Mouse (Mus musculus): ENCODE data around the gene Dnah14. TPM values are rescaled to one million over a fixed set of nuclear protein-coding genes. Genes with fewer than 3 reads are reported as not detected.
A peak's percentile ranks its signal among the peaks of the same experiment; 100 is the strongest.

The Dnah14 gene
- polyA plus RNA-seq, 1 experiment from 2014 or later, result 1.9 TPM

GRCm38 (mm10) chr1:181832720-181833119 is 256.4 kb downstream of the Dnah14 start:
- H3K27me3 ChIP-seq (ENCODE audit: low read depth, poor library complexity, severe bottlenecking), result no peaks in the 10 kb centered on the region
- peaks cover 2% of the 10 kb centered on the region; the same call in 1 of the 2 replicates for H3K4me1 ChIP-seq
- H3K9me3 ChIP-seq (replicated peaks), result no peaks in the 10 kb centered on the region
- H3K36me3 ChIP-seq, result peaks cover 99% of the 10 kb centered on the region
- no peak overlapping the region for H3K4me3 ChIP-seq
- no peak overlapping the region for H3K27ac ChIP-seq (replicated peaks)
- DNase-seq (ENCODE audit: low spot score), result no peak
- WGBS, result 97% methylated on average over 5 of the region's 5 CpGs

- 91% methylated on average over 6 of the region's 6 CpGs for WGBS
- Histone ChIP-seq H3K9me3 (replicated peaks) (no peaks in the 10 kb centered on the region), H3K27me3 (ENCODE audit: low read depth, poor library complexity, severe bottlenecking) (no peaks in the 10 kb centered on the region), H3K27ac (replicated peaks) (no peak overlapping the region), H3K4me3 (no peak overlapping the region), H3K4me1 (peaks cover 6% of the 10 kb centered on the region; the same call in 1 of the 2 replicates), H3K36me3 (peaks cover 99% of the 10 kb centered on the region)
- DNase-seq (ENCODE audit: low spot score), result no peak
Observed at GRCm38 (mm10) chr1:181833143-181833542, 256.8 kb downstream of the Dnah14 start.

GRCm38 (mm10) chr1:181838111-181838510 is 261.8 kb downstream of the Dnah14 start:
- H3K36me3 ChIP-seq, result peaks cover 55% of the 10 kb centered on the region
- H3K4me1 ChIP-seq, result peaks cover 40% of the 10 kb centered on the region
- DNase-seq (ENCODE audit: low spot score), result no peak
- 90% methylated on average over 5 of the region's 5 CpGs for WGBS
- H3K27me3 ChIP-seq (ENCODE audit: low read depth, poor library complexity, severe bottlenecking), result no peaks in the 10 kb centered on the region
- no peak overlapping the region for H3K27ac ChIP-seq (replicated peaks)
- H3K9me3 ChIP-seq (replicated peaks), result no peaks in the 10 kb centered on the region
- no peak overlapping the region for H3K4me3 ChIP-seq

- H3K27me3 ChIP-seq (ENCODE audit: low read depth, poor library complexity, severe bottlenecking), result peaks cover 12% of the 10 kb centered on the region; the same call in 1 of the 2 replicates
- H3K36me3 ChIP-seq, result peaks cover 39% of the 10 kb centered on the region
- H3K9me3 ChIP-seq (replicated peaks), result no peaks in the 10 kb centered on the region
- peaks cover 45% of the 10 kb centered on the region for H3K4me1 ChIP-seq
- DNase-seq (ENCODE audit: low spot score), result no peak
- 17% methylated on average over 6 of the region's 6 CpGs for WGBS
- peak overlapping the region; percentile 78 for H3K4me3 ChIP-seq
- H3K27ac ChIP-seq (replicated peaks), result peak overlapping the region; percentile 52; the same call in 1 of the 2 replicates
Observed at GRCm38 (mm10) chr1:181839746-181840366, 263.5 kb downstream of the Dnah14 start.

GRCm38 (mm10) chr1:181841396-181841795 is 265.0 kb downstream of the Dnah14 start:
- DNase-seq (ENCODE audit: low spot score), result no peak
- H3K27me3 ChIP-seq (ENCODE audit: low read depth, poor library complexity, severe bottlenecking), result peaks cover 12% of the 10 kb centered on the region; the same call in 1 of the 2 replicates

GRCm38 (mm10) chr1:181841864-181842672 is 265.7 kb downstream of the Dnah14 start:
- Histone ChIP-seq H3K27ac (replicated peaks) (peak overlapping the region; percentile 95), H3K4me3 (peak overlapping the region; percentile 78), H3K9me3 (replicated peaks) (no peaks in the 10 kb centered on the region), H3K27me3 (ENCODE audit: low read depth, poor library complexity, severe bottlenecking) (peaks cover 12% of the 10 kb centered on the region; the same call in 1 of the 2 replicates), H3K4me1 (peaks cover 45% of the 10 kb centered on the region), H3K36me3 (peaks cover 17% of the 10 kb centered on the region)
- peak; percentile 96 for DNase-seq (ENCODE audit: low spot score)
- WGBS, result under 1% methylated on average over 113 of the region's 113 CpGs

More at GRCm38 (mm10) chr1:181841396-181841795, 265.0 kb downstream of the Dnah14 start:
- H3K36me3 ChIP-seq, result peaks cover 24% of the 10 kb centered on the region
- H3K4me1 ChIP-seq, result peaks cover 45% of the 10 kb centered on the region
- H3K27ac ChIP-seq (replicated peaks), result peak overlapping the region; percentile 95
- peak overlapping the region; percentile 78 for H3K4me3 ChIP-seq
- under 1% methylated on average over 16 of the region's 16 CpGs for WGBS
- no peaks in the 10 kb centered on the region for H3K9me3 ChIP-seq (replicated peaks)

GRCm38 (mm10) chr1:181842781-181843180 is 266.4 kb downstream of the Dnah14 start, which contains the start of gene Lbr:
Gene Lbr (minus strand): TSS chr1:181843046.
- WGBS, result under 1% methylated on average over 14 of the region's 14 CpGs
- Histone ChIP-seq H3K27ac (replicated peaks) (peak within 1 kb of the TSS; percentile 95), H3K4me3 (peak within 1 kb of the TSS; percentile 78), H3K27me3 (ENCODE audit: low read depth, poor library complexity, severe bottlenecking) (peaks cover 12% of the 10 kb centered on the region; the same call in 1 of the 2 replicates), H3K4me1 (peaks cover 42% of the 10 kb centered on the region), H3K36me3 (peaks cover 10% of the 10 kb centered on the region), H3K9me3 (replicated peaks) (no peaks in the 10 kb centered on the region)
- no peak for DNase-seq (ENCODE audit: low spot score)

- 67% methylated on average over 15 of the region's 15 CpGs for WGBS
- H3K27ac ChIP-seq (replicated peaks), result no peak overlapping the region
- H3K27me3 ChIP-seq (ENCODE audit: low read depth, poor library complexity, severe bottlenecking), result peaks cover 12% of the 10 kb centered on the region; the same call in 1 of the 2 replicates
- peaks cover 24% of the 10 kb centered on the region for H3K4me1 ChIP-seq
- no peaks in the 10 kb centered on the region for H3K36me3 ChIP-seq
- no peak for DNase-seq (ENCODE audit: low spot score)
- no peak overlapping the region for H3K4me3 ChIP-seq
- no peaks in the 10 kb centered on the region for H3K9me3 ChIP-seq (replicated peaks)
Observed at GRCm38 (mm10) chr1:181844874-181845547, 268.7 kb downstream of the Dnah14 start.

- H3K27ac ChIP-seq (replicated peaks), result no peak overlapping the region
- peaks cover 12% of the 10 kb centered on the region; the same call in 1 of the 2 replicates for H3K27me3 ChIP-seq (ENCODE audit: low read depth, poor library complexity, severe bottlenecking)
- no peak for DNase-seq (ENCODE audit: low spot score)
- 84% methylated on average over 3 of the region's 3 CpGs for WGBS
- no peak overlapping the region for H3K4me3 ChIP-seq
- peaks cover 16% of the 10 kb centered on the region for H3K4me1 ChIP-seq
- H3K9me3 ChIP-seq (replicated peaks), result no peaks in the 10 kb centered on the region
- H3K36me3 ChIP-seq, result no peaks in the 10 kb centered on the region
Observed at GRCm38 (mm10) chr1:181845767-181846166, 269.4 kb downstream of the Dnah14 start.

GRCm38 (mm10) chr1:181847396-181847795 is 271.0 kb downstream of the Dnah14 start:
- Histone ChIP-seq H3K4me3 (no peak overlapping the region), H3K27ac (replicated peaks) (no peak overlapping the region), H3K9me3 (replicated peaks) (no peaks in the 10 kb centered on the region), H3K4me1 (peaks cover 9% of the 10 kb centered on the region), H3K27me3 (ENCODE audit: low read depth, poor library complexity, severe bottlenecking) (peaks cover 17% of the 10 kb centered on the region; the same call in 1 of the 2 replicates), H3K36me3 (no peaks in the 10 kb centered on the region)
- DNase-seq (ENCODE audit: low spot score), result no peak
- WGBS, result 91% methylated on average over 3 of the region's 3 CpGs

GRCm38 (mm10) chr1:181848210-181848609 is 271.9 kb downstream of the Dnah14 start:
- DNase-seq (ENCODE audit: low spot score), result no peak
- peaks cover 10% of the 10 kb centered on the region for H3K4me1 ChIP-seq
- no peak overlapping the region for H3K4me3 ChIP-seq
- WGBS, result 94% methylated on average over 1 of the region's 1 CpGs
- H3K27ac ChIP-seq (replicated peaks), result no peak overlapping the region
- peaks cover 25% of the 10 kb centered on the region for H3K27me3 ChIP-seq (ENCODE audit: low read depth, poor library complexity, severe bottlenecking)
- H3K36me3 ChIP-seq, result no peaks in the 10 kb centered on the region
- no peaks in the 10 kb centered on the region for H3K9me3 ChIP-seq (replicated peaks)

GRCm38 (mm10) chr1:181850441-181850840 is 274.1 kb downstream of the Dnah14 start:
- H3K9me3 ChIP-seq (replicated peaks), result no peaks in the 10 kb centered on the region
- DNase-seq (ENCODE audit: low spot score), result no peak
- H3K4me3 ChIP-seq, result no peak overlapping the region
- H3K4me1 ChIP-seq, result peaks cover 11% of the 10 kb centered on the region
- H3K36me3 ChIP-seq, result no peaks in the 10 kb centered on the region
- H3K27me3 ChIP-seq (ENCODE audit: low read depth, poor library complexity, severe bottlenecking), result peaks cover 18% of the 10 kb centered on the region
- no peak overlapping the region for H3K27ac ChIP-seq (replicated peaks)
- 86% methylated on average over 4 of the region's 4 CpGs for WGBS
